Mouse (Mus musculus): ENCODE data around the gene Actn4.
A peak's percentile ranks its signal among the peaks of the same experiment; 100 is the strongest.

Gene Actn4

DNA sequence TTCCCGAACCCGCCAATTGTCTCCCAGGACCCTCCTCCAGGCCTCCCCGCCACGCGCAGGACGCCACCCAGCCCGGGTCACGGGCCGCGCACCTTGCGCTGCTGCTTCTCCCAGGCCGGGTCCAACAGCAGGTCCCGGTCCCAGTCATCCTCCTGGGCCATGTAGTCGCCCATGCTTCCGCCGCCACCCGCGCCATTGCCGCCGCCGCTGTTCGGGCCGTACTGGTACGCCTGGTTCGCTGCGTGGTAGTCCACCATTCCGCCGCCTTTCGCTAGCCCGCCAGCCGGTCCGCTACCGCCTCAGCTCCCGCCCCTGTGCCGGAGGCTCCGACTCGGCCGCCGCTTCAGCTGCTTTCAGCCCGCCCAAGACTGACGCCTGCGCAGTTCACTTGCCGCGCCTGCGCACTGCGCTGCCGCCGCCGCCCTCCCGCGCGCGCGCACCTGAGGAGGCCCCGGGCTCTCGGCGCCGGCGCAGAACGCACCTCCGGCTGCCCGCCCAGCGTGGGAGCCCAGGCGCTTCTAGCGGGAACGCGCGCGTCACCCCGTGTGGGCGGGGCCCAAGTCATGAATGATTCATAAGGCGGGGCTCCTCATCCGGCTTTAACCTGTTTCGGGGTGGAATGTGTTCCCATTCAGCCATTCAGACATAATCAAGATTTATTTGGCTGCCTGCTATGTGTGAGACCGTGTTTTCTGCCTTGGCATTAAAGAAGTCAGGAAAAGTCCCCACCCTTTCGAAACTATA, at the start of gene Actn4:
TSS of gene Actn4 (minus strand) at position 414 of the 744 bp plus-strand sequence.
- DNase-seq (ENCODE audit: low spot score): peak; percentile 98

GRCm38 (mm10) chr7:29008714-29009113, 46.6 kb upstream of the Actn4 start:
- DNase-seq (ENCODE audit: low spot score): peak; percentile 39

GRCm38 (mm10) chr7:29008171-29008570, 46.0 kb upstream of the Actn4 start:
- no peak for DNase-seq (ENCODE audit: low spot score)

- DNase-seq (ENCODE audit: low spot score): peak; percentile 31
Measured at GRCm38 (mm10) chr7:29007224-29008101, 45.3 kb upstream of the Actn4 start.

GRCm38 (mm10) chr7:29000651-29001605, 38.8 kb upstream of the Actn4 start:
- DNase-seq (ENCODE audit: low spot score): peak; percentile 74

- DNase-seq (ENCODE audit: low spot score): no peak
Measured at GRCm38 (mm10) chr7:28993402-28993801, 31.3 kb upstream of the Actn4 start.

GRCm38 (mm10) chr7:28992997-28993396, 30.9 kb upstream of the Actn4 start:
- no peak for DNase-seq (ENCODE audit: low spot score)

DNA sequence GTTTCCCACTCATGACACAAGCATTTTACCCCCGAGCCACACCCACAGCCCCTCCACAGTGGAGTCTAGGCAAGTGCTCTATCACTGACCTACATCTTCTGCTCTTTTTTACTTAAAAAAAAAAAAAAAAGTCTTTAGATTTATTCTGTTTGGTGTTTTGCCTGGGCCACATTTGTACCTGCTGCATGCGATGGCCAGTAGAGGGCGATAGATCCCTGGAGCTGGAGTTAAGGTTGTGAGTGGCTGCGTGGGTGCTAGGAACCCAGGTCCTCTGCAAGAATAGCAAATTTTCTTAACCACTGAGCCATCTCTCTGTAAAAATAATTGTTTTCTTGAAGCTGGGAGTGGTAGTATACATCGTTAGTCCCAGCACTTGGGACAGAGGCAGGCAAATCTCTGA, 29.5 kb upstream of the Actn4 start:
- no peak for DNase-seq (ENCODE audit: low spot score)

- no peak for DNase-seq (ENCODE audit: low spot score)
Measured at GRCm38 (mm10) chr7:28990766-28991273, 28.7 kb upstream of the Actn4 start.

DNA sequence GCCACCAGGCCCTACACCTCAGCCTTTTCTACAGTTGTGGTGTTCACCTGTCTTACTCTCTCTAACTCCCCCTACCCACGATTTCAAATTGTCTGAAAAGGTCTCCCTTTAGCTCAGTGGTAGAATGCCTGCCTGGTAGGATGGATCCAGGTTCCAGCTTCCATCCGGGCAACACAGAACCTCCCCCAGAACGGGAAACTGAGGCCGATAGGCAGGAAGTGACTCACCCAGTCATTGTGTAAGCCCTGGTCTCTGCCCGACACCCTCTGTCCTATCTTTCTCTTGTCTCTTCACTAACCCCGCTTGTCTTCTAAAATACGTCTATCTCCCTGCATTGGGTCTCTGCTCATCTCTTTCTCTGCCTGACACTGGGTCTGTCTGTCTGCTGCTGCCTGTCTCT, 23.1 kb upstream of the Actn4 start:
- no peak for DNase-seq (ENCODE audit: low spot score)

- DNase-seq (ENCODE audit: low spot score): no peak
Measured at GRCm38 (mm10) chr7:28984452-28984851, 22.3 kb upstream of the Actn4 start.

DNA sequence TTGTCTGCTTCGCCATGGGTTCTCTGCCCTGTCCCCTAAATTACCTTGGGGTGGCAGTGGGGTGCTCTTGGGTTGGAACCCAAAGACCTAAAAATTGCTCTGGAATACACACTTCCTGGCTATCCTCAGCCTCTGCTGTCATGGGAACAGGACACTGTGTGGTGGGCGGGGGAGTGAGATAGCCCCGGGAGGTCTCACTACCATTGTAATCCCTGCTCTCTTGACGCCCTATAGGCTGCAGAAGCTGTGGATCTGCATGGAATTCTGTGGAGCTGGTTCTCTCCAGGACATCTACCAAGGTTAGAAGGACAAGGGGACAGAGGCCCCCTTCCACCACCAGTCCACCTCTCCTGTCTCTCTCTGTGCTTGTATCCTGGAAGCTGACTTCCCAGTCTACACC, 21.7 kb upstream of the Actn4 start:
- no peak for DNase-seq (ENCODE audit: low spot score)

DNA sequence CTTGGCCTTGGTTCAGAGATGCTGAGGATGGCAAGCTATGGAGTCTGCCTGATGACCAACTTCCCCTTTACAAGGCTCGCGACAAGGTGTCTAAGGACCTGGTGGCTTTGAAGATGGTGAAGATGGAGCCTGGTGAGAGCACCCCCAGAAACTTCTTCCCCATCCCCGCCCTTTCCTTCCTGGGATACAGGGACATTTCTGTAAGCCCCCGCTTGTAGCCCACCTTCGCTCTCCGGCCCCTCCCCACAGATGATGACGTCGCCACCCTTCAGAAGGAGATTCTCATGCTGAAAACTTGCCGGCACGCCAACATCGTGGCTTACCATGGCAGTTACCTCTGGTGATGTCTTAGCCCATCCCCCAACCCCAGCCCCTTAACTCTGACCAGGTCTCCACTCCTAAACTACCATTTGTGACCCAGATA, 21.0 kb upstream of the Actn4 start:
- no peak for DNase-seq (ENCODE audit: low spot score)

DNA sequence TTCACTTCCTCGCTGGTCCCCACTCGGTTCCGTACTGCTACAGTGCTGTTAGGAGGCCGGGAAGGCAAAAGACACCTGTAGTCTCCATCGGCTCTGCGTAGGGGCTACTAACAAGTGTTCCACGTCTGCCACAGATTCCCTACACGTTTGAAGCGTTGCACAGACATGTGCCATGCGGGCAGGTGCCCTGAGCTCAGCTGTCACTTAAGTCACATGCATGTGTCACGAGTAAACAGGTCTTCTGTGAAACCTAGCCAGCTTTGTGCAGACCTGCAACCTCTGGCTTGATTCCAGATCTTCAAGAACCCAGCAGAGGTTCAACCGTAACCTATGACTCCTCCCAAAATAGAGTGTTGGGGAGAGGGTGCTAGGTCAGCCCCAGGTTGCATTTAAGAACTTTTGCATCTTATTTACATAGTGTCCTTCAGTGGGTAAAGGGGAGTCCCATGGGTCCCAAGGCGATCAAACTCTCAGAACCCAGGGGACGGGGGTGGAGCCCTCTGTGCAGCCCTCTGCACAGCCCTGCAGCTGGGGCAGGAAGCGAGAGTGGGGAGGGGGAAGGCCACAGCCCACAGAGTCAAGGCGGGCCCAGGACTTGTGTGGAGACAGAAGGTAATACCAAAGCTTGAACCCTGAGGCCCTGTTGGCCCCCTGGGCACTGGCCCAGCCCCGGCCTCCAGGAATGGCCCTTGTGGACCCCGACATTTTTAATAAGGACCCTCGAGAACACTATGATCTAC, 20.3 kb upstream of the Actn4 start:
- DNase-seq (ENCODE audit: low spot score): peak; percentile 70

DNA sequence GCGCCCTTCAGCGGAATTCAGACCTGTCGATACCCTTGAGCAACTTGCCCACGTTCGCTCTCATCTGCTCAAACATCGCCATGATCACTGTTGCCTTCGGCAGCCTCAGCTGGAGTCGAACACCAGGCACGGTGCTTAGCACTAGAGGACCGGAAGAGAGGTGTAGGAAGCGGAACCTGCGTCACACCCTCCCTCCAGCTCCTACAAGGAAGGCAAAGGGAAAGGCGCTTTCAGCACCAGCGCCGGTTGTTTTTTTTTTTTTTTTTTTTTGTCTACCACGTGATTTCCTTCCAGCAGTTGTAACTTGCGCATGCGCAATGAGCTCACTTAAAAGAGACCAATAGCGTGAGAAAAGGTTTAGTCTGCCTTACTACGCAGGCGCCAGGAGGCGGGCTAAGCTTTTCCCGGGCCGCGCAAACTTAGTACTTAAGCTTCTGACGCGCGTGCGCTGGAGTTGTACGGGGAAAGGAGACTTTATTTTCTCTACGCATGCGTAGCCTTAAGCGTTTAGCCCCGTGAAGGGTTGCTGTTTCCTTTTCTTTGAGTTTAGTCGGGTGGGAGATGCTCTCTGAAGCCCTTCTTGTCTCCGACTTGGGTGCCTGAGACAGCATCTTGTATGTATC, 19.6 kb upstream of the Actn4 start, which contains the start of the genes Eif3k and Map4k1:
TSS of gene Eif3k (minus strand) at position 214 of the 623 bp plus-strand sequence.
TSS of gene Map4k1 (plus strand) at position 400 of the 623 bp plus-strand sequence.
- peak; percentile 98 for DNase-seq (ENCODE audit: low spot score)

- DNase-seq (ENCODE audit: low spot score): no peak
Measured at GRCm38 (mm10) chr7:28977556-28977955, 15.4 kb upstream of the Actn4 start.

GRCm38 (mm10) chr7:28973025-28973424, 10.9 kb upstream of the Actn4 start:
- DNase-seq (ENCODE audit: low spot score): no peak

DNA sequence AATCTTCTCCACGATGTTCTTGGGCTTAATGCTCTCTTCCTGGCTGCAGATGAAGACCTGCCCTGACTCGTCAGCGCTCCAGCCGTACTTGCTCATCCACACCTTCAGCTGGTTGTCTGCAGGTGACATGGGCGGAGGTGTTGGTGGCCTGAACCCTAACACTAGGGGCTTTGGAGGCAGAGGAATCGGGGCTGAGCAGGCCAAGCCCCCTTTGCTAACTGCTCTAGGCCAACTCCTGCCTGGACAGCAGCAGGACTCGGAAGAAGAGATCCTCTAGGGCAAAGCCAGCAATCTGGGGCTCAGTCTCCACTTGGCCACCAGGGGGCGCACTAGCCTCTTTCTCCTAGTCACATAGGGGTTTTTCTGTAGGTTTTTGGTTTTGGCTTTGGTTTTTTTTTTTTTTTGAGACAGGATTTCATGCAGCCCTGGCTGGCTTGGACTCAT, 10.4 kb upstream of the Actn4 start:
- peak; percentile 80 for DNase-seq (ENCODE audit: low spot score)

DNA sequence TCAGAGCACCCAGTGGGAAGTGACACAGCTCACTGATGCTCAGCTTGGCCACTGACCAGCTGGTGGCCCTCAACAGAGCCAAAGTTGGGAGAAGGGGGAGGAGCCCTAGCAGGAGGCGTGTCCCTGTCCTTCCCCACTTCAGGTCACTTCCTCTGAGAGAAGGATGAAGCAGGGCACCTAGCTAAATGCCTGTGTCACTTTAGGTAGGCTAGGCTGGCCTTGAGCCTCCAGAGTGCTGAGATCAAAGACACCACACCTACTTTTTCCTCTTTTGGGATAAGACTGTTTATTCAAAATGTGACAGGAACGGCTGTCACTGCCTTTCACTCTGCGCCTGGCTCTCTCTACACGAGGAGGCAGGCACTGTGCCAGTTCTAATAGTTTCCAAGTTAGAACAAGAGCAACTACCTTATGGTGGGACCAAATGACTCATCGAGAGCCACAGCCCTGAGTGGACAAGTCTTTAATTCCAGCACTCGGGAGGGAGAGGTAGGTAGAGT, 9.7 kb upstream of the Actn4 start:
- DNase-seq (ENCODE audit: low spot score): peak; percentile 85

GRCm38 (mm10) chr7:28971029-28971428, 8.9 kb upstream of the Actn4 start:
- no peak for DNase-seq (ENCODE audit: low spot score)

Data from lung, postnatal 25 days (tissue).